Mouse (Mus musculus) heart, postnatal 10 days (tissue): ENCODE measurements around the gene Synpr. TPM values are rescaled to one million over a fixed set of nuclear protein-coding genes. Genes with fewer than 3 reads are reported as not detected.
A peak's percentile ranks its signal among the peaks of the same experiment; 100 is the strongest.

ENCODE experiments used
- DNase-seq, 2 experiments: peaks; one replicate each; pipeline ENCODE4 v3.0.0; 2021
- intact Hi-C: fragments of 180-260 bp; cut with DNase I; formaldehyde crosslinking; loops from one replicate; pipeline ENCODE4 v1.15.1; 2025
- total RNA-seq, 2 experiments: library from RNA; stranded (reverse); gene quantifications; 2 replicates each; pipeline ENCODE4 v1.2.3; 2021

Synpr gene
- total RNA-seq, 2 experiments from 2014 or later, result not detected

GRCm38 (mm10) chr14:13354154-13354553 is 69.6 kb downstream of the Synpr start:
- intact Hi-C loops, result loop anchor here (10.0 kb wide), 1 partner anchor 779 kb away; no protein-coding TSS in a partner anchor

GRCm38 (mm10) chr14:13355569-13356362 is 71.2 kb downstream of the Synpr start:
- DNase-seq, result peak; percentile 42 to 67
- intact Hi-C loops, result loop anchor here (1.0 to 10.0 kb wide), 4 partner anchors 546 to 781 kb away; no protein-coding TSS in a partner anchor

More at GRCm38 (mm10) chr14:13354154-13354553, 69.6 kb downstream of the Synpr start:
- peak in 1 of 2 experiments; percentile 24 for DNase-seq

DNA sequence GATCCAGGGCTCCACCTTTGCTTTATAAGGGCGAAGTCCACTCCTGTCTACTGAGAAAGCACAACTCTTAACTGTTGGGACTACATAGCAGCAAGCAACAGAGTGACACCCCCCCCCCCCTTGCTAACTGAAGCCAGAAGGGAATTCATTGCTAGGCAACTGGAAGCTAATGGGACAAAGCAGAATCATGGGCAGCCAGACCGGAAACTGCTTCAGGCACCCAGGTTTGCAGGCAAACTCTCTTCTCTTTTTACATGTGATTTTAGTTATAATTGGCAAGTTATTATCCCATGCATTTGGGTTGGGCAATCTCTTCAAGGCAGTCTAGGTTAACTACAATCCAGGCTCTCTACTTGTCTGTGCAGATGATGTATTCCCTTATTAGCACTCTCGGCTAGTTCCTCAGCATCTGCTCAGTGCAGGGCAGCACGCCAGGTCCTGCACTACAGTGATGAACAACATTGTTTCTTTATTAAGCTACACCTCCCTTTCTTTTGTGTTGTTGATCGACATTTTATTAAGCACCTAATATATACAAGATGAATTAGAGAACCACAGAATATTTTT is 72.6 kb downstream of the Synpr start:
- DNase-seq, result no peak
- intact Hi-C loops, result loop anchor here (2.0 to 10.0 kb wide), 3 partner anchors 560 to 782 kb away; no protein-coding TSS in a partner anchor

DNA sequence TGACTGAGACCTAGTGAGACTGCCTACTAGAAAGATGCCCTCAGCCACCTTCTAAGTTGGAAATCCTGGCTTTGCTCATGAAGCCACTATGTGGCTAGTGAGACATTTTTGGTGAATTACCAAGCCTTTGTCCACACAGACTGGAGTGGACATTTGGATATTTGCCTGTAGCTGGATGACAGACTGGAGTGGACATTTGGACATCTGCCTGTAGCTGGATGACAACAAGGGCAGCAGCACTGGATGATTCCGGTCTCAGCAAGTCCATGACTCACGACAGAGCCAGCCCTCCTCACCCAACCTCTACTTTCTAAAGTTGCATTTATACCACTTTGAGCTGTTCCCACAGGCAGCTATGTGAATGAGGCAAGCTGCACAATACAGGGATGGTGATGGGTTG is 73.5 kb downstream of the Synpr start:
- intact Hi-C loops, result loop anchor here (5.0 to 10.0 kb wide), 2 partner anchors 739 to 783 kb away; no protein-coding TSS in a partner anchor

DNA sequence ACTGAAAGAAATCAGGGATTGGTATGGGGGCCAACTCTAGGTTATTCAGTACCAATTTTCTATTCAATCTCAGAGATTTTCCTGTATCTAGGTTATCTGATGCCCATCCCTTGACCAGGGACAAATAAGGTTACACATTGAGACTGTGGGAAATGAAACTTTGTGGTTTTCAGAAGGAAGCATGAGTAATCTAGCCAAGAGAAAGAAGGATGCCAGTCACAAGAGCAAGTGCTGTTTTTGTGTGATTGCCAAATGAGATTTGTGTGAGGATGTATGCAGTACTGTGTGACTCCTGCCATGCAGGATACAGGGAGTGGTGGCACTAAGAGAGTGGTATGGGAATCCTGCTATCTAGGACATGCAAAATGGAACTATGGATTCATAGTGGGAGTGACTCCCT is 76.6 kb downstream of the Synpr start:
- intact Hi-C loops, result no loop called here
- DNase-seq, result no peak

More for the DNA sequence above, 73.5 kb downstream of the Synpr start:
- DNase-seq, result no peak

GRCm38 (mm10) chr14:13361642-13362041 is 77.1 kb downstream of the Synpr start:
- intact Hi-C loops, result no loop called here
- no peak for DNase-seq

- no peak for DNase-seq
- intact Hi-C loops, result no loop called here
Observed at GRCm38 (mm10) chr14:13368309-13368708, 83.7 kb downstream of the Synpr start.

DNA sequence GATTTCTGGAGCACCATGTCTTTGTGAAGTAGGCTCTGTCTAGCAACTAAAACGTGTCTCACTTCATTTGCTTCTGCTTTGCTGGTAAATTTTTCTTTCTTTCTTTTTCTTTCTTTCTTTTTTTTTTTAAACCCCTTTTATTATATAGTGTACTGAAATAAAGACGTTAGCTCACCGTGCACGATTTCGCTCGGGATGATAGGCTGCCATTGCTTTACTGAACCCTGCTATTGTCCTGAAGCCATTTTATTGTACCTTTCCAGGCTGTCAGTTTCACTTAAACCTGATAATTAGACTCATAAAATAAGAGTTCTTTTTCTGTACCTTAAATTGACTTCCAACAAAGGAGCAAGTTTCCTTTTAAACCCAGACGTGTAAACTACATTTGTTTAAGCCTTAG is 104.5 kb downstream of the Synpr start:
- DNase-seq, result no peak
- intact Hi-C loops, result no loop called here

DNA sequence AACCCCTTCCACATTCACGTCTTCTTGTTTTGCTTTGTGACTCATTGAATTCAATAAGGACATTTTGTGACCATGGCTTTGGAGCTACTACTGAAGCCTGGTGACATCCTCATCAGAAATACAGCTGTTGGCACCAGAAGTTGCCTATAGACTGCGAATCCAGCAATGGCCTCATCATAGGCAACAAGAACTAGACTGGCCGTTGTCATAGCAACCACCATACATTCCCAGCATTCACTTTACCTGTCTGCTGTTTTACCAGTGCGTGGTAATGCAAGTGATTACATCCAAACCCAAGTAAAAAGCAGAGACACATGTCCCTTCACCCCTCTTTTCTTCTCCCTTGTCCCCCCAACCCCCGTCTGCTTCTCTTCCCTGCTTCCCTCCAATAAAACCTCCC is 105.4 kb downstream of the Synpr start:
- intact Hi-C loops, result no loop called here
- DNase-seq, result no peak

- no peak for DNase-seq
- intact Hi-C loops, result no loop called here
Observed at GRCm38 (mm10) chr14:13399226-13400020, 114.8 kb downstream of the Synpr start.

- no peak for DNase-seq
- intact Hi-C loops, result no loop called here
Observed at GRCm38 (mm10) chr14:13411636-13412035, 127.1 kb downstream of the Synpr start.

DNA sequence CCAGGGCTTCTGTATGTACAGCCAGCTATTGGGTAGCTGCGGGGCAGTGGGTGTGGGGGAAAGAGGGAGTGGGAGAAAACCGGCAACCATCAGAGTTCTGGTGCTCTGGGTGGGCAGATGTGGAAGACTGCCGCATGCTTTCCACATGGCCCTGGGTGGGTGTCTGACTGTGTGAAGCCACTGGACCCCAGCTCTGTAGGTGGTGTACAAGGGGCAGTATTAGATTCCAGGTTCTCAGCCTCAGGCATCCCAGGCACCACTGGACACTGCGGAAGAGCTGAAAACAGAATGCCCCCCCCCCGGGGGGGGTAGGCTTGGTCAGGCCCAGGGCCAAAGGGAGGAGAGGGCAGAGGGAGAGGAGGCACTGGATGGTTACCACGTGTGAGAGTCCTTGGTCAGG is 156.1 kb downstream of the Synpr start:
- intact Hi-C loops, result no loop called here

GRCm38 (mm10) chr14:13444908-13445307 is 160.3 kb downstream of the Synpr start:
- no peak for DNase-seq
- intact Hi-C loops, result no loop called here

More for the DNA sequence above, 156.1 kb downstream of the Synpr start:
- DNase-seq, result no peak

DNA sequence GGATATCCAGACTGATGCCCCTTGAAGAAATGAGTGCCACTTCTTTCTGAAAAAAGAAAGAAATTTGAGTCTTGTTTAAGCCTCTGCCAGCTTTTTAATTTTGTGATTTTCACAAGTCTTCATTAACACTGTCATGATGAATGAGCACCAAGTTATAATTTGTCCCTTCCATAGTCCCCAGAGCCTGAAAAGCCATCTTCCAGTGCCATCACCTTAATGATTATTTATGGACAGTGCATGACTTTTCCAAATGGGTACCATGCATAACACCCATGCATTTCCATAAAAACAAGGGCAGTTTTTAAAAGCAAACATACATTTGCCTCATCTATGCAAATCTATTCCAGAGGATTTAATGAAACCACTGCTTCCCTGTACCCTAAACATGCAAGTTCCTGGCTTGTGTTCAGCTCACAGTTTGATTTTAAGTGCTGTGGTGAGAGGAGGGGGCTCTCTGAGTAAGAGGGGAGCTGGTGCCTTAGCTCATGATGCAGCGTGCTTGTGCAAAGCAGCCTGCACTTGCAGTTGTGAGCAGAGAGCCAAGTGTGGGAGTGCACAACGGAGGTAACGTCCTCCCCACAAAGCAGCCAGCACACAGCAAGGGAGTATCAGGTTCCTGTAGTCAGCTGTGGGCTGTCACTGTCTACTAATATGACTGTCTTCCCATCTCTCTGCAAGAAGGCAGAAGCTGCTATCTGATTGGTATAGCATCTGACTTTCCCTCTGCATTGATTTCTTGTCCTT is 169.1 kb downstream of the Synpr start:
- no peak for DNase-seq
- intact Hi-C loops, result no loop called here

DNA sequence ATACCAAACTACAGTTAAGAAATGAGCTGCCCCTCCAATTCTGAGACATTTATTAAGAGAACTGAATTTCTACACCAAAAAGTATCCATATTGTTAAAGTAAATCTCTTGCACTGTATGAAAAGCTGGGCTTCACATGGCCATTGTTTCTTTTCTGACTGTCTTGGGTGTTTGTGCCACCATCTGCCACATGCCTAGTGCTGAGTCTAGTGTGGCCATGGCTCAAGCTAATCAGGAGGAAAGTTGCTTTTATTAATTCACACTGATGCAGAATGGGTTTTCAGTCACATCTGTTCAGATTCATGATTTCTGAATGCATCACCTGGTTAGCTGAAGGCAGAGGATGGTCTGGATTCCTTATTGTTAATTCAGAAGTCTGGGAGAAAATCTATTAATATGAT is 170.4 kb downstream of the Synpr start:
- DNase-seq, result no peak
- intact Hi-C loops, result no loop called here

DNA sequence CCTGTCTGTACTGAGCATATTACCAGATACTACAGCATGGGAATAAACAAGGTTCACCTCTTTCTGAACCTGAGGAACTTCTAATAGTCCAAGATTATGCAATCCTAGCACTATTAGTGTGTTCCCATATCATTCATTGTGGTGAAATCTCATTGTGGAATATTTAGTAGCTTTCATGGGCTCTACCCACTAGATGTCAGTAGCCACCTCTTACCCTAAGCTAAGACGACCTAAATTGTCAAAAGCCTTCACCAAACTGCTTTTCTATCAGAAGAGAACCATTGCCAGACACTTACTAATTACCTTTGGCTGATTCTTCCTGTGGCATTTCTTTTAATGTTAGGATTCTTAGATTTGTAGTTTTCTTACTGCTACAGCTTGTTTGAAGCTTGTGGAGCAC is 174.8 kb downstream of the Synpr start:
- intact Hi-C loops, result no loop called here
- no peak for DNase-seq

- intact Hi-C loops, result no loop called here
- DNase-seq, result no peak
Observed at GRCm38 (mm10) chr14:13469211-13469610, 184.6 kb downstream of the Synpr start.

DNA sequence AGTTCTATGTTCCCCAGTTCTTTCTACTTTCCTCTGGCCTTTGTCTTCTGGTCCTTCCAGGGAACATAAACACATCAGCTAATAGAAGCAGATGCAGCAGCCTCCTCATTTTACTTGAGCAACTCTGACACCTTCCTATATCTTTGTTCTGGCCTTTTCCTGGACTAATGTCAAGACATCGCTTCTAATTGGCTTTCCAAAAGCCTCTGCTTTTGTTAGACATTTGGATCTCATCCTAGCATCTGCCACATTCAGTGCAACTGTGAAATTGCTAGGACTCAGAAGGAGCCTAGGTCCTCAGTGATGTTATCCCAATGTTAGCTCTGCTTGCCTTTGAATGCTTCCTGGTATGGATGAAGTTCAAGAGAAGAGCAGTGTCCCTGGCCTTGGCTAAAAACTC is 193.2 kb downstream of the Synpr start:
- intact Hi-C loops, result no loop called here
- DNase-seq, result no peak

GRCm38 (mm10) chr14:13505355-13505754 is 220.8 kb downstream of the Synpr start:
- peak in 1 of 2 experiments; percentile 2 for DNase-seq
- intact Hi-C loops, result no loop called here

DNA sequence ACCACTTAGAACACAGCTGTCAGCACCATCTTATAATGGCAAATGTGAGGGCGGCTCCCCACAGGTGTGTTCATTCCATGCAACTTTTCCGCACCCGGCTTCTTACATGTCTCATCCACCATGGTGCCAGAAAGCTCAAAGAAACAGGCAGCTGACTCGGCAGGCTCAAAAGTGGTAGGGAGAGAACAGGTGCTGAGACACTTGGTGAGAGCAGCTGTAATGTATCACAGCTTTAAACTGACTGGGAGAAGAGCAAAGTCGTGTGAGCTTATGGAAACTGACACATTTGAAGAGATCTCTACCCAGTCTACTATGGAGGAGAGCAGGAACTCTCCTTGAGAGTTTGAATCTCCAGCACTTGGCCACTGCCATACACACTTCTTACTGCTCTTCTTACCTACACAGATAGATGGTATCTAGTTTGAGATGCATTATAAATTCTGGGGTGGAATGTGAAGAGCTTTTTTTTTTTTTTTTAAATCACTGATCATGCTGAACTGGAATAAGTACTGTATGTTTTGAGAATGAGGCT is 234.1 kb downstream of the Synpr start:
- intact Hi-C loops, result no loop called here
- no peak for DNase-seq
